Mouse (Mus musculus): ENCODE data around the gene Slamf9.

DNA sequence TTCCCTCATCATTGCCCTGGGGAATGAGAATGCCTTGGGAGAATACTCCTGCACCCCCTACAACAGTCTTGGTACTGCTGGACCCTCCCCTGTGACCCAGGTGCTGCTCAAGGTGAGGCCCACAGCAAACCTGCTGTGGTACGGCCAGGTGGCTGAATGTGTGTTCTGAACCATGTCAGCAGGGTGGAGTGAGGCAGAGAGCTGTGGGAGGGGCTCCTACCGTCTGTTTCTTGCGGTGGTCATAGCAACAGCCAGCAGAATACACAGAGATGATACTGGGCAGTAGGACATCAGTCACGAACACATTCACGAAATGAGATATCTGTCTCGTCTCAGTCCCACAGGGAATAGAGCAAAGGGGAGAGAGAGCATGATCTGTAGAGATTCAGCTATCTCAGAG is 18.4 kb downstream of the Slamf9 start:
- no peak for TF ChIP-seq CTCF (conservative IDR thresholded peaks at IDR 0.05 in 1 of 2, IDR thresholded peaks at IDR 0.05 in 1 of 2; ENCODE audit: low read depth in 2 of 2, low read length in 2 of 2)
- no peak for TF ChIP-seq MAZ (IDR thresholded peaks at IDR 0.05; ENCODE audit: low read depth, low read length)
- TF ChIP-seq MAFK (IDR thresholded peaks at IDR 0.05; ENCODE audit: insufficient replicate concordance, low read length), result no peak
- no peak for TF ChIP-seq EP300 (IDR thresholded peaks at IDR 0.05; ENCODE audit: low read length)
- no peak for TF ChIP-seq JUND (conservative IDR thresholded peaks at IDR 0.05; ENCODE audit: low read depth, low read length)
- TF ChIP-seq CHD2 (IDR thresholded peaks at IDR 0.05; ENCODE audit: low read length), result no peak
- TF ChIP-seq ELF1 (IDR thresholded peaks at IDR 0.05; ENCODE audit: low read depth, low read length), result no peak
- TF ChIP-seq UBTF (IDR thresholded peaks at IDR 0.05; ENCODE audit: low read depth, low read length), result no peak
